Mouse (Mus musculus): ENCODE results near the gene Spry2.

GRCm38 (mm10) chr14:105862199-105862598, 34.4 kb downstream of the Spry2 start:
- no peak for TF ChIP-seq CTCF (IDR thresholded peaks at IDR 0.05)
- TF ChIP-seq EP300 (IDR thresholded peaks at IDR 0.05): no peak
